Mouse (Mus musculus): ENCODE results near the gene Cnih3.

Gene Cnih3

GRCm38 (mm10) chr1:181352367-181353199, at the start of gene Cnih3:
TSS of gene Cnih3 (plus strand) at chr1:181352628.
- in situ Hi-C loops (cut with MboI; ENCODE audit: low pct_unique_long_range_greater_than_20kb in 1 of 2, low sequenced_read_pairs in 2 of 2, unreplicated experiment in 1 of 2) = no loop called here

- in situ Hi-C loops (cut with MboI; ENCODE audit: low pct_unique_long_range_greater_than_20kb in 1 of 2, low sequenced_read_pairs in 2 of 2, unreplicated experiment in 1 of 2) = no loop called here
Measured at GRCm38 (mm10) chr1:181307981-181308380, 44.4 kb upstream of the Cnih3 start.

GRCm38 (mm10) chr1:181310712-181311111, 41.7 kb upstream of the Cnih3 start:
- in situ Hi-C loops (cut with MboI; ENCODE audit: low pct_unique_long_range_greater_than_20kb in 1 of 2, low sequenced_read_pairs in 2 of 2, unreplicated experiment in 1 of 2) = no loop called here

GRCm38 (mm10) chr1:181312115-181313045, 40.0 kb upstream of the Cnih3 start:
- in situ Hi-C loops (cut with MboI; ENCODE audit: low pct_unique_long_range_greater_than_20kb in 1 of 2, low sequenced_read_pairs in 2 of 2, unreplicated experiment in 1 of 2) = no loop called here

- in situ Hi-C loops (cut with MboI; ENCODE audit: low pct_unique_long_range_greater_than_20kb in 1 of 2, low sequenced_read_pairs in 2 of 2, unreplicated experiment in 1 of 2) = no loop called here
Measured at GRCm38 (mm10) chr1:181313046-181313415, 39.4 kb upstream of the Cnih3 start.

GRCm38 (mm10) chr1:181314301-181314700, 38.1 kb upstream of the Cnih3 start:
- in situ Hi-C loops (cut with MboI; ENCODE audit: low pct_unique_long_range_greater_than_20kb in 1 of 2, low sequenced_read_pairs in 2 of 2, unreplicated experiment in 1 of 2) = no loop called here

- in situ Hi-C loops (cut with MboI; ENCODE audit: low pct_unique_long_range_greater_than_20kb in 1 of 2, low sequenced_read_pairs in 2 of 2, unreplicated experiment in 1 of 2) = no loop called here
Measured at GRCm38 (mm10) chr1:181315350-181315749, 37.1 kb upstream of the Cnih3 start.

- in situ Hi-C loops (cut with MboI; ENCODE audit: low pct_unique_long_range_greater_than_20kb in 1 of 2, low sequenced_read_pairs in 2 of 2, unreplicated experiment in 1 of 2) = no loop called here
Measured at GRCm38 (mm10) chr1:181316571-181316970, 35.9 kb upstream of the Cnih3 start.

GRCm38 (mm10) chr1:181319466-181319865, 33.0 kb upstream of the Cnih3 start:
- in situ Hi-C loops (cut with MboI; ENCODE audit: low pct_unique_long_range_greater_than_20kb in 1 of 2, low sequenced_read_pairs in 2 of 2, unreplicated experiment in 1 of 2) = no loop called here

- in situ Hi-C loops (cut with MboI; ENCODE audit: low pct_unique_long_range_greater_than_20kb in 1 of 2, low sequenced_read_pairs in 2 of 2, unreplicated experiment in 1 of 2) = no loop called here
Measured at GRCm38 (mm10) chr1:181321149-181321548, 31.3 kb upstream of the Cnih3 start.

GRCm38 (mm10) chr1:181323134-181323533, 29.3 kb upstream of the Cnih3 start:
- in situ Hi-C loops (cut with MboI; ENCODE audit: low pct_unique_long_range_greater_than_20kb in 1 of 2, low sequenced_read_pairs in 2 of 2, unreplicated experiment in 1 of 2) = no loop called here

GRCm38 (mm10) chr1:181327137-181327536, 25.3 kb upstream of the Cnih3 start:
- in situ Hi-C loops (cut with MboI; ENCODE audit: low pct_unique_long_range_greater_than_20kb in 1 of 2, low sequenced_read_pairs in 2 of 2, unreplicated experiment in 1 of 2) = no loop called here

GRCm38 (mm10) chr1:181327636-181328420, 24.6 kb upstream of the Cnih3 start:
- in situ Hi-C loops (cut with MboI; ENCODE audit: low pct_unique_long_range_greater_than_20kb in 1 of 2, low sequenced_read_pairs in 2 of 2, unreplicated experiment in 1 of 2) = no loop called here

- in situ Hi-C loops (cut with MboI; ENCODE audit: low pct_unique_long_range_greater_than_20kb in 1 of 2, low sequenced_read_pairs in 2 of 2, unreplicated experiment in 1 of 2) = no loop called here
Measured at GRCm38 (mm10) chr1:181329110-181329509, 23.3 kb upstream of the Cnih3 start.

GRCm38 (mm10) chr1:181332597-181332996, 19.8 kb upstream of the Cnih3 start:
- in situ Hi-C loops (cut with MboI; ENCODE audit: low pct_unique_long_range_greater_than_20kb in 1 of 2, low sequenced_read_pairs in 2 of 2, unreplicated experiment in 1 of 2) = no loop called here

GRCm38 (mm10) chr1:181334329-181335018, 18.0 kb upstream of the Cnih3 start:
- in situ Hi-C loops (cut with MboI; ENCODE audit: low pct_unique_long_range_greater_than_20kb in 1 of 2, low sequenced_read_pairs in 2 of 2, unreplicated experiment in 1 of 2) = no loop called here

GRCm38 (mm10) chr1:181335019-181335365, 17.4 kb upstream of the Cnih3 start:
- in situ Hi-C loops (cut with MboI; ENCODE audit: low pct_unique_long_range_greater_than_20kb in 1 of 2, low sequenced_read_pairs in 2 of 2, unreplicated experiment in 1 of 2) = no loop called here

- in situ Hi-C loops (cut with MboI; ENCODE audit: low pct_unique_long_range_greater_than_20kb in 1 of 2, low sequenced_read_pairs in 2 of 2, unreplicated experiment in 1 of 2) = no loop called here
Measured at GRCm38 (mm10) chr1:181335388-181335787, 17.0 kb upstream of the Cnih3 start.

All from mouse embryonic stem cell (cell line).